Comparison of ENCODE assay signal across 10 mouse cellular contexts in genomic region chr2:128156067-128156462, GRCm38 (mm10). TPM values are rescaled to one million over a fixed set of nuclear protein-coding genes. Genes with fewer than 3 reads are reported as not detected.
DNase-seq lines count a peak whose midpoint lies in the region; ATAC-seq and TF ChIP-seq lines count a peak whose summit lies in the region.
"Had no signal": no experiment of that assay in that cellular context is flagged by ENCODE, and none has a peak within 500 bp of the region (broad histone marks: within the 10 kb centered on the region; RNA-seq: fewer than 3 reads in every experiment).

No protein-coding gene starts in this region.

- peak; percentile 43 for DNase-seq in adrenal gland, postnatal 10 days
- DNase-seq in adrenal gland, postnatal 25 days = no peak
- no peak for DNase-seq in kidney, adult 2 months
- DNase-seq in gastrocnemius, adult 2 months = no peak

- no peak overlapping the region for H3K4me2 ChIP-seq in kidney, embryonic 16.5 days (replicated peaks; ENCODE audit: low read depth, low read length)
- H3K4me2 ChIP-seq in hindbrain, embryonic 15.5 days = no peak overlapping the region
- H3K4me2 ChIP-seq in stomach, embryonic 16.5 days (ENCODE audit: low read depth, low read length) = no peak overlapping the region
- no peak overlapping the region for H3K4me2 ChIP-seq in intestine, embryonic 15.5 days (replicated peaks)
- H3K4me2 ChIP-seq: limb, embryonic 13.5 days had no signal

- no peak for TF ChIP-seq CTCF in kidney, adult 2 months (conservative IDR thresholded peaks at IDR 0.05; ENCODE audit: insufficient read depth, insufficient read length, low read depth, low read length)
- no peak for TF ChIP-seq CTCF in gastrocnemius, adult 2 months (IDR thresholded peaks at IDR 0.05)

- intact Hi-C loops in gastrocnemius, adult 2 months (cut with DNase I) = no loop called here

- H3K9ac ChIP-seq in kidney, embryonic 16.5 days (replicated peaks; ENCODE audit: low read length) = no peak overlapping the region
- H3K9ac ChIP-seq in hindbrain, embryonic 15.5 days = no peak overlapping the region
- H3K9ac ChIP-seq in stomach, embryonic 16.5 days (ENCODE audit: low read length) = no peak overlapping the region
- no peak overlapping the region for H3K9ac ChIP-seq in intestine, embryonic 15.5 days
- H3K9ac ChIP-seq: limb, embryonic 13.5 days had no signal

- H3K36me3 ChIP-seq in kidney, embryonic 16.5 days (ENCODE audit: insufficient read depth, low read length) = peaks cover 10% of the 10 kb centered on the region
- H3K36me3 ChIP-seq in kidney, adult 2 months (ENCODE audit: control insufficient read depth, insufficient read depth, low read length) = no peaks in the 10 kb centered on the region
- H3K36me3 ChIP-seq in hindbrain, embryonic 15.5 days = no peaks in the 10 kb centered on the region
- peaks cover 9% of the 10 kb centered on the region; the same call in 1 of the 2 replicates for H3K36me3 ChIP-seq in stomach, embryonic 16.5 days (ENCODE audit: control insufficient read depth, insufficient read depth, low read length)
- H3K36me3 ChIP-seq in intestine, embryonic 15.5 days = 0 out of 2 replicates have a peak, but pooled peaks cover 5% of the 10 kb centered on the region

- H3K27me3 ChIP-seq in kidney, embryonic 16.5 days (ENCODE audit: insufficient read depth, low read length) = no peaks in the 10 kb centered on the region
- H3K27me3 ChIP-seq in kidney, adult 2 months (replicated peaks; ENCODE audit: control insufficient read depth, insufficient read depth, low read length) = no peaks in the 10 kb centered on the region
- H3K27me3 ChIP-seq in hindbrain, embryonic 15.5 days = no peaks in the 10 kb centered on the region
- no peaks in the 10 kb centered on the region for H3K27me3 ChIP-seq in stomach, embryonic 16.5 days (ENCODE audit: control insufficient read depth, insufficient read depth, low read length)
- H3K27me3 ChIP-seq in intestine, embryonic 15.5 days (replicated peaks) = no peaks in the 10 kb centered on the region
- H3K27me3 ChIP-seq: limb, embryonic 13.5 days had no signal

- 0 out of 2 replicates have a peak, but pooled peaks have one; percentile 29 for ATAC-seq in kidney, embryonic 16.5 days (ENCODE audit: low FRiP score, low TSS enrichment)
- ATAC-seq in hindbrain, embryonic 15.5 days (ENCODE audit: low FRiP score, low read depth) = peak; percentile 29; the same call in 1 of the 2 replicates
- 0 out of 2 replicates have a peak, but pooled peaks have one; percentile 7 for ATAC-seq in stomach, embryonic 16.5 days (ENCODE audit: insufficient read depth, low FRiP score)
- no peak for ATAC-seq in intestine, embryonic 15.5 days

- H3K4me1 ChIP-seq in kidney, embryonic 16.5 days (ENCODE audit: insufficient read depth, low read length) = peaks cover 44% of the 10 kb centered on the region
- H3K4me1 ChIP-seq in kidney, adult 2 months (ENCODE audit: control insufficient read depth, insufficient read depth, low read length) = no peaks in the 10 kb centered on the region
- H3K4me1 ChIP-seq in hindbrain, embryonic 15.5 days (replicated peaks) = peaks cover 35% of the 10 kb centered on the region
- peaks cover 42% of the 10 kb centered on the region for H3K4me1 ChIP-seq in stomach, embryonic 16.5 days (ENCODE audit: control insufficient read depth, insufficient read depth, low read length)
- H3K4me1 ChIP-seq in intestine, embryonic 15.5 days (replicated peaks) = peaks cover 46% of the 10 kb centered on the region

- no peak overlapping the region for H3K4me3 ChIP-seq in kidney, embryonic 16.5 days (ENCODE audit: low read length)
- H3K4me3 ChIP-seq in kidney, adult 2 months (ENCODE audit: insufficient read depth, low read depth, low read length) = no peak overlapping the region
- no peak overlapping the region for H3K4me3 ChIP-seq in hindbrain, embryonic 15.5 days
- no peak overlapping the region for H3K4me3 ChIP-seq in stomach, embryonic 16.5 days (replicated peaks; ENCODE audit: low read length)
- H3K4me3 ChIP-seq in intestine, embryonic 15.5 days (replicated peaks) = no peak overlapping the region
- H3K4me3 ChIP-seq in gastrocnemius, adult 2 months = no peak overlapping the region
- H3K4me3 ChIP-seq: limb, embryonic 13.5 days had no signal

- no peak for TF ChIP-seq POLR2A in kidney, adult 2 months (IDR thresholded peaks at IDR 0.05; ENCODE audit: low read depth, low read length)

- WGBS in kidney, embryonic 16.5 days = 78% methylated on average over 5 of the region's 5 CpGs
- WGBS in kidney, adult 2 months = 85% methylated on average over 5 of the region's 5 CpGs
- 54% methylated on average over 5 of the region's 5 CpGs for WGBS in hindbrain, embryonic 15.5 days
- WGBS in stomach, embryonic 16.5 days = 78% methylated on average over 5 of the region's 5 CpGs
- 80% methylated on average over 5 of the region's 5 CpGs for WGBS in intestine, embryonic 15.5 days

- H3K27ac ChIP-seq in kidney, embryonic 16.5 days (ENCODE audit: low read length) = no peak overlapping the region
- H3K27ac ChIP-seq in kidney, adult 2 months (ENCODE audit: insufficient read depth, low read depth, low read length) = no peak overlapping the region
- no peak overlapping the region for H3K27ac ChIP-seq in hindbrain, embryonic 15.5 days (replicated peaks)
- H3K27ac ChIP-seq in stomach, embryonic 16.5 days (ENCODE audit: low read length) = no peak overlapping the region
- no peak overlapping the region for H3K27ac ChIP-seq in intestine, embryonic 15.5 days
- no peak overlapping the region for H3K27ac ChIP-seq in gastrocnemius, adult 2 months
- H3K27ac ChIP-seq: macrophage had no signal

- H3K9me3 ChIP-seq in kidney, embryonic 16.5 days (ENCODE audit: low read length) = no peaks in the 10 kb centered on the region
- no peaks in the 10 kb centered on the region for H3K9me3 ChIP-seq in hindbrain, embryonic 15.5 days
- H3K9me3 ChIP-seq in stomach, embryonic 16.5 days (replicated peaks; ENCODE audit: control insufficient read depth, low read length) = no peaks in the 10 kb centered on the region
- H3K9me3 ChIP-seq in intestine, embryonic 15.5 days = no peaks in the 10 kb centered on the region
- H3K9me3 ChIP-seq: limb, embryonic 13.5 days had no signal

RNA-seq across cellular contexts. Expression of gene Bcl2l11, which starts 30.2 kb away (rescaled TPM):
- total RNA-seq in adrenal gland, postnatal 10 days (2021) = 10 to 100 TPM; 24.4 to 34.9 TPM
- total RNA-seq in adrenal gland, postnatal 25 days (2021) = 17.9 and 20.2 TPM in 2 replicates
- polyA plus RNA-seq in kidney, embryonic 16.5 days (2015; fragmentation: Nextera tagmentation; extraction: Ambion mirVana) = 25.6 and 28.2 TPM in 2 replicates
- polyA plus RNA-seq in kidney, adult 2 months (2012; rRNA removed) = 7.1 and 7.8 TPM in 2 replicates
- 12.7 and 13.4 TPM in 2 replicates for polyA plus RNA-seq in hindbrain, embryonic 15.5 days (2015; fragmentation: Nextera tagmentation; extraction: Ambion mirVana)
- 14.1 and 14.3 TPM in 2 replicates for polyA plus RNA-seq in stomach, embryonic 16.5 days (2015; fragmentation: Nextera tagmentation; extraction: Ambion mirVana)
- 12.8 and 13.1 TPM in 2 replicates for polyA plus RNA-seq in intestine, embryonic 15.5 days (2015; fragmentation: Nextera tagmentation; extraction: Ambion mirVana)
- total RNA-seq in gastrocnemius, adult 2 months (2021) = 1 to 10 TPM; 5.1 to 9.0 TPM
